Mouse (Mus musculus) erythroblast, embryonic 14.5 days (primary cell): Measurements from ENCODE around the gene Taf11.

Experiments
- GATA1 ChIP-seq: IDR thresholded peaks from 2 replicates; pipeline ENCODE4 v1.6.1; 2012; ENCODE audit warnings: low read length, inconsistent platforms, mixed read lengths
- TAL1 ChIP-seq: IDR thresholded peaks from 3 replicates; pipeline ENCODE4 v1.6.1; 2012; ENCODE audit warnings: low read length, inconsistent platforms, mixed read lengths

GRCm38 (mm10) chr17:27946371-27946770 lies 36.7 kb upstream of the Taf11 start:
- no peak for TF ChIP-seq TAL1
- no peak for TF ChIP-seq GATA1
